Mouse (Mus musculus) liver, embryonic 13.5 days (tissue): ENCODE measurements at regions not wholly inside any gene's neighbourhood (a gene's known extent, or its start where the extent isn't known, plus 50 kb on each side); places are given as distances from the start of the nearest gene placed in this dataset.
"Not testable (repeated sequence)": the region's sequence is repeated elsewhere in the genome, so short reads cannot be mapped to it uniquely, and the experiment has no call there.

Experiments used
- ATAC-seq: fragments of 200-750 bp; cut with Nextera tagmentation; 2 replicates; pipeline ENCODE4 v1.8.0; 2017; ENCODE audit warnings: low read depth, mild to moderate bottlenecking, moderate number of reproducible peaks, moderate library complexity
- DNase-seq: peaks from one replicate; pipeline ENCODE4 v3.0.0; 2022
- H3K27ac ChIP-seq: fragments of 300-500 bp; sonication (generic); 2 replicates; pipeline ENCODE4 v1.5.1; 2015; ENCODE audit warnings: moderate library complexity, mild to moderate bottlenecking, inconsistent platforms
- H3K27me3 ChIP-seq: fragments of 300-500 bp; sonication (generic); 2 replicates; pipeline ENCODE4 v1.6.1; 2015; ENCODE audit warnings: mild to moderate bottlenecking, inconsistent platforms
- H3K36me3 ChIP-seq: fragments of 300-500 bp; sonication (generic); 2 replicates; pipeline ENCODE4 v1.6.1; 2015; ENCODE audit warnings: mild to moderate bottlenecking, inconsistent platforms
- H3K4me1 ChIP-seq: fragments of 300-500 bp; sonication (generic); replicated peaks from 2 replicates; pipeline ENCODE4 v1.6.1; 2015; ENCODE audit warnings: inconsistent platforms
- H3K4me2 ChIP-seq: fragments of 300-500 bp; sonication (generic); 2 replicates; pipeline ENCODE4 v1.6.1; 2015; ENCODE audit warnings: inconsistent platforms, mild to moderate bottlenecking, moderate library complexity
- H3K4me3 ChIP-seq: fragments of 300-500 bp; sonication (generic); replicated peaks from 2 replicates; pipeline ENCODE4 v1.5.1; 2015; ENCODE audit warnings: mild to moderate bottlenecking, inconsistent platforms
- H3K9ac ChIP-seq: fragments of 300-500 bp; sonication (generic); 2 replicates; pipeline ENCODE4 v1.6.1; 2015; ENCODE audit warnings: mild to moderate bottlenecking, inconsistent platforms
- H3K9me3 ChIP-seq: fragments of 300-500 bp; sonication (generic); replicated peaks from 2 replicates; pipeline ENCODE4 v1.6.1; 2016; ENCODE audit warnings: inconsistent platforms
- WGBS: fragments of 180-500 bp; shearing (Covaris S2); methylation state at CpG from one replicate; pipeline ENCODE4 v1.1.7; 2015; ENCODE audit not compliant: insufficient replicate concordance; 5-methylcytosine and 5-hydroxymethylcytosine counted together

DNA sequence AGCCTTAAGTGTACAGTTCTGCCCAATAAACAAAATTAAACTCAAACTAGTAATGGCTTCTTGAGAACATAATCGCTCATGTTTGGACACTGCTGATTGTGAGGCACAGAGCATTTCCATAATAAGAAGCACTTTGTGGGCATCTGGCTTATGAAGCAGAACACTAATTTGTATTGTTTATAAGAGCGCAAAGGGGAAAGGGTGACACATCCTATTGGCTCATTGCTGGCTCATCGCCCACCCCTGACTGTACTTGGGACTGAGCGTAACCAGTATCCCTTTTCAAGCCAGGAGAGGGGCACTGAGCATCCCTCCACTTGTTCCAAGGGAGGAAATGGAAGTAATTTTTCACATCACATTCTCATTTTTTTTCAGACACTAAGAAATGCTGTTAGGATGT lies 288.0 kb downstream of the Sfmbt2 start:
- no peaks in the 10 kb centered on the region for H3K27me3 ChIP-seq
- no peak overlapping the region for H3K4me3 ChIP-seq
- ATAC-seq (no peak), DNase-seq (no peak)
- H3K9me3 ChIP-seq: no peaks in the 10 kb centered on the region
- no peaks in the 10 kb centered on the region for H3K4me1 ChIP-seq
- H3K27ac ChIP-seq: no peak overlapping the region
- H3K4me2 ChIP-seq: no peak overlapping the region
- 62% methylated on average over 4 of the region's 4 CpGs for WGBS
- no peak overlapping the region for H3K9ac ChIP-seq
- no peaks in the 10 kb centered on the region for H3K36me3 ChIP-seq

DNA sequence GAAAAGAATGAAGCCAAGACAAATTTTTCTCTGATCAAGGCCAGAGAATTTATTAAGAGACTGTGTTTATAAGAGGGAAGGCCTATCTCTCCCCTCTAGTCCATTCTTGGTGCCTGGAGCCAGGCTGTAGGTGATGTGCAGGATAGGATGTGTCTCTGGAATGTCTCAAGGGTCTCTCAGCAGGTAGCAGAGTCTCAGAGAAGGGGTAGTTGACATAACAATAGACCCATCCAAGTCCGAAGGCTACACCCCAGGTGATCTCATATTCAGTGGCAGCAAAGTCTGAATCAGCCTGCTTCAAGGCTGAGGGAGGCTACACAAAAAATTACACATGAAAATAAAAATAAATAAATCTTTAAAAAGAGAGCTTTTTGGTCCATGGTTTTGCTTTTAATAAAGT lies 297.6 kb downstream of the Sfmbt2 start:
- not testable (repeated sequence) for H3K27ac ChIP-seq, H3K9ac ChIP-seq, H3K4me3 ChIP-seq, H3K4me2 ChIP-seq, H3K4me1 ChIP-seq, H3K36me3 ChIP-seq, ATAC-seq, H3K27me3 ChIP-seq, DNase-seq, H3K9me3 ChIP-seq
- WGBS: 28% methylated on average over 1 of the region's 1 CpGs

- Histone ChIP-seq H3K27me3 (no peaks in the 10 kb centered on the region), H3K27ac (no peak overlapping the region), H3K9ac (no peak overlapping the region), H3K36me3 (no peaks in the 10 kb centered on the region), H3K9me3 (no peaks in the 10 kb centered on the region), H3K4me2 (no peak overlapping the region), H3K4me1 (no peaks in the 10 kb centered on the region), H3K4me3 (no peak overlapping the region)
- DNase-seq: no peak
- 62% methylated on average over 7 of the region's 7 CpGs for WGBS
- ATAC-seq: no peak
Observed at GRCm38 (mm10) chr2:10670423-10671298, 300.4 kb downstream of the Sfmbt2 start.

DNA sequence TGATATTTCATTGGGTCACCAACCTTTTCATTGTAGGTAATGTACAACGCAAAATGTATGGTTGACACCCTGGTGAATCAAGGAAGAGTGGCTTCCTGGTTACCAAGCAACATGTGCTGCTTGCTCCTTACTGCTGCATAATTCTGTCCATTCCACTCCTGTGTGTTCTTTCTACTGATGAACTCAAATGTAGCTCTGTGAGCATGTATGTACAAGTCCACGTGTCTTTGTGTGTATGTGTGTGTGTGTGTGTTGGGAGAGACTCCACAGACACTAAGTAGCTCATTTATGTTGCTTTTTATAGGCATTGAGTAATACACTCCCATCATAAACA lies 301.0 kb downstream of the Sfmbt2 start:
- no peak overlapping the region for H3K4me2 ChIP-seq
- 72% methylated on average over 2 of the region's 2 CpGs for WGBS

DNA sequence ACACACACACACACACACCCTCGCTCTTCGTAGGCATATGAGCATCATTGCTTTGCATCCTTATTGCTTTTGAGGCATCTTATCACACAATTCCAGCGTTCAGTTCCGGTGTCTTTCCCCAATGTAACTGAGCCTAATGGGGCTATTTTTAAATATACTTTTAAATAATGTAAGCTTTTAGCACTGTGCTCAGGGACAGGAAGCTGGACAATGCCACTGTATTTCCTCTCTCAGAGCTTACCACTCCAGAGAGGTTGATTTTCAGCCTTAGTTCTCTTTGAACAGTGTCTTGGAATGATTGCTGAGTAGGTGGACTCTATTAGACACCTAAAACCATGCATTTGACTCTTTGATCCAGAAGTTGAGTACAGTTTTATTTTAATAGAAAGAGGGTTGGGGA lies 301.9 kb downstream of the Sfmbt2 start:
- Histone ChIP-seq H3K36me3 (no peaks in the 10 kb centered on the region), H3K27me3 (no peaks in the 10 kb centered on the region), H3K9ac (no peak overlapping the region), H3K4me1 (no peaks in the 10 kb centered on the region), H3K4me3 (no peak overlapping the region), H3K4me2 (no peak overlapping the region), H3K27ac (no peak overlapping the region), H3K9me3 (no peaks in the 10 kb centered on the region)
- DNase-seq (no peak), ATAC-seq (no peak)
- 48% methylated on average over 4 of the region's 4 CpGs for WGBS

More for the DNA sequence above, 301.0 kb downstream of the Sfmbt2 start:
- Histone ChIP-seq H3K27ac (no peak overlapping the region), H3K4me3 (no peak overlapping the region), H3K4me1 (no peaks in the 10 kb centered on the region), H3K27me3 (no peaks in the 10 kb centered on the region), H3K36me3 (no peaks in the 10 kb centered on the region), H3K9ac (no peak overlapping the region), H3K9me3 (no peaks in the 10 kb centered on the region)
- no peak for DNase-seq
- no peak for ATAC-seq

GRCm38 (mm10) chr2:10674738-10675349 lies 304.5 kb downstream of the Sfmbt2 start:
- no peak overlapping the region for H3K4me3 ChIP-seq
- H3K9me3 ChIP-seq: no peaks in the 10 kb centered on the region
- no peaks in the 10 kb centered on the region for H3K36me3 ChIP-seq
- H3K27me3 ChIP-seq: no peaks in the 10 kb centered on the region
- WGBS: 42% methylated on average over 6 of the region's 6 CpGs
- no peak overlapping the region for H3K4me2 ChIP-seq
- H3K27ac ChIP-seq: no peak overlapping the region
- H3K9ac ChIP-seq: no peak overlapping the region
- no peak for DNase-seq
- H3K4me1 ChIP-seq: no peaks in the 10 kb centered on the region
- no peak for ATAC-seq

GRCm38 (mm10) chr2:10701459-10701858 lies 331.1 kb downstream of the Sfmbt2 start:
- no peaks in the 10 kb centered on the region for H3K4me1 ChIP-seq
- H3K36me3 ChIP-seq: no peaks in the 10 kb centered on the region
- no peak for DNase-seq
- no peak overlapping the region for H3K4me3 ChIP-seq
- ATAC-seq: no peak
- H3K9ac ChIP-seq: no peak overlapping the region
- H3K27me3 ChIP-seq: no peaks in the 10 kb centered on the region
- H3K9me3 ChIP-seq: no peaks in the 10 kb centered on the region
- 41% methylated on average over 10 of the region's 10 CpGs for WGBS
- H3K27ac ChIP-seq: no peak overlapping the region
- H3K4me2 ChIP-seq: no peak overlapping the region

DNA sequence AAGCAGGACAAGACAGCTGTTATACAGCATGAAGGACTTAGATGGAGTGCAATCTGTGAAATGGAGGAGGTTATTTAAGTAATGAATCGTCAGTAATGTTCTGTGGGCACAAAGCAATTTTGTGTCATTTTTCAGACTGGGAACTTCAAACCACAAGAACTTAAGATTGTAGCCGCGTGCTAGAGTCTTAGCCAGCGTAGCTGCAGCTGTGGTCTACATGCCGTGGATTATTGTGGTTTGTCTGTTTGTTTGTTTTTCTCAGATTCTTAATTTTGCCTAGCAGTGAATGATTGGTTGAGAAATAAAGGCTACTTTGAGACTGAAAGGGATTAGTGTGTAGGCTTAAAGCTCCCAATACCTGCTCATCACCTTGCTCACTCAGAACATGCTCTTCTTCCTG lies 348.1 kb downstream of the Sfmbt2 start:
- DNase-seq: no peak
- H3K36me3 ChIP-seq: no peaks in the 10 kb centered on the region
- no peaks in the 10 kb centered on the region for H3K4me1 ChIP-seq
- H3K4me3 ChIP-seq: no peak overlapping the region
- ATAC-seq: no peak
- H3K9me3 ChIP-seq: no peaks in the 10 kb centered on the region
- H3K9ac ChIP-seq: no peak overlapping the region
- WGBS: 39% methylated on average over 5 of the region's 5 CpGs
- H3K27ac ChIP-seq: no peak overlapping the region
- H3K4me2 ChIP-seq: no peak overlapping the region
- no peaks in the 10 kb centered on the region for H3K27me3 ChIP-seq

- not testable (repeated sequence) for H3K4me1 ChIP-seq, DNase-seq, H3K4me3 ChIP-seq, H3K4me2 ChIP-seq, H3K27ac ChIP-seq, H3K36me3 ChIP-seq, H3K9ac ChIP-seq, H3K27me3 ChIP-seq, ATAC-seq, H3K9me3 ChIP-seq
- WGBS: 63% methylated on average over 5 of the region's 5 CpGs
Observed at GRCm38 (mm10) chr2:10734337-10734736, 364.0 kb downstream of the Sfmbt2 start.

DNA sequence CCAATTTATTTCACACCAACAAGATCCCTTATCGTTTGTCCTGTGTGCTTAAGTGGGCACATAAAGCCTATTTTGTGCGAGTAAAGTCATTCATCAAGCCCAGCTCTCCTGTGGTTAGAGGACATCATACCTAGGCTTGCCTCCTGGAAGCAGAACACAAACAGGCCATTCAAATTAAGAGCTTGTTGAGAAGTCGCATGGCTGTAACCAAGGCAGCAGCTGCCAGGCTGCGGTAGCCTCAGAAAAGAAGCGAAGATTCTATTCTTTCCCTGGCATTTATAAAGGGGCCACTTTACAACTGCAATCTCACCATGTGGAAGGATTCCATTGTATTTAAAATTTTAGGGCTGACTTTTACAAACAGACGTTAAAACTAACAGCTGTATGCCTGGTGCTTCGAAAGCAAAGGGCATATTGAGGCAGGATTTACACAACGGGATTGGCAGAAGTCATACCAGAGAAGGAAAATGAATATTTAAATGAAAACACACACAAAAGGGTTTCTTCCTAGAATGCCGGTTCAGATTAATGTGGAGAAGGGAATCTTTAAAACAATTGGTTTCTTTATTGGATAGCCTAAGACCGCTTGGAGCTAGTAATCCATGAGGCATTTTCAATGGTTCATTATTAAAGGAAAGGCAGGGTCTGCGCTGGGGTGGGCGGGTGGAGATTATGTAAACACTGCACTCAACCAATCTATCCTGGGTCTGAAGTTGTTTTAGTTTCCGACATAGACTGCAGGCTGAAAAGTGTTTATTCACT lies 366.6 kb downstream of the Sfmbt2 start:
- DNase-seq: no peak
- no peaks in the 10 kb centered on the region for H3K9me3 ChIP-seq
- H3K4me2 ChIP-seq: no peak overlapping the region
- H3K27me3 ChIP-seq: no peaks in the 10 kb centered on the region
- H3K4me1 ChIP-seq: no peaks in the 10 kb centered on the region
- H3K4me3 ChIP-seq: no peak overlapping the region
- no peak overlapping the region for H3K27ac ChIP-seq
- H3K36me3 ChIP-seq: no peaks in the 10 kb centered on the region
- ATAC-seq: no peak
- H3K9ac ChIP-seq: no peak overlapping the region
- WGBS: 63% methylated on average over 13 of the region's 13 CpGs

DNA sequence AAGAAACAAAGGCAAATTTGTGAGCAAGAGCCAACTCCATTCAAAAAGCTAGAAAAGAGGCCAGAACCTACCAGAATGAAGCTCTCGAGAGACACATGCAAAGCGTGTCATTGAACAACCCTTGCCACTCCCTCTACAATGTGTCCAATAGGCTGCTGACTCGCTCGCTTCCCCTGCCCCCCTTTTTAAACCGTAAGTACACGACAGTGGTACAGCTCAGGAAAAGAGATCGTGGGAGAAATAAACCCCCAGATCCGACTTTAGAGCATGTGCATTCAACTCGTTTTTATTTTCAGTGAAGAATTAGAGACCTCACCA lies 367.1 kb downstream of the Sfmbt2 start:
- H3K27ac ChIP-seq: no peak overlapping the region
- no peaks in the 10 kb centered on the region for H3K4me1 ChIP-seq
- H3K9me3 ChIP-seq: no peaks in the 10 kb centered on the region
- DNase-seq (no peak), ATAC-seq (no peak)
- no peak overlapping the region for H3K4me3 ChIP-seq
- no peaks in the 10 kb centered on the region for H3K27me3 ChIP-seq
- 62% methylated on average over 9 of the region's 9 CpGs for WGBS
- H3K36me3 ChIP-seq: no peaks in the 10 kb centered on the region
- H3K9ac ChIP-seq: no peak overlapping the region
- no peak overlapping the region for H3K4me2 ChIP-seq
